Mouse (Mus musculus): ENCODE data around the gene Cdon. TPM values are rescaled to one million over a fixed set of nuclear protein-coding genes. Genes with fewer than 3 reads are reported as not detected.

The Cdon gene
- polyA plus RNA-seq, 1 experiment from 2014 or later, result 4.7 TPM

GRCm38 (mm10) chr9:35474104-35474724 lies 53.3 kb downstream of the Cdon start:
- Histone ChIP-seq H3K4me2 (no peak overlapping the region), H3K27ac (no peak overlapping the region), H3K36me3 (peaks cover 6% of the 10 kb centered on the region; the same call in 1 of the 2 replicates), H3K9ac (no peak overlapping the region), H3K4me1 (no peaks in the 10 kb centered on the region), H3K27me3 (no peaks in the 10 kb centered on the region), H3K9me3 (no peaks in the 10 kb centered on the region), H3K4me3 (no peak overlapping the region)
- no peak for ATAC-seq (ENCODE audit: borderline replicate concordance, extremely low read depth, low FRiP score, low TSS enrichment)
- 38% methylated on average over 10 of the region's 10 CpGs for WGBS

- 85% methylated on average over 7 of the region's 7 CpGs for WGBS
- Histone ChIP-seq H3K4me2 (no peak overlapping the region), H3K36me3 (peaks cover 6% of the 10 kb centered on the region; the same call in 1 of the 2 replicates), H3K9me3 (no peaks in the 10 kb centered on the region), H3K4me3 (no peak overlapping the region), H3K9ac (no peak overlapping the region), H3K4me1 (no peaks in the 10 kb centered on the region), H3K27ac (no peak overlapping the region), H3K27me3 (no peaks in the 10 kb centered on the region)
- ATAC-seq (ENCODE audit: borderline replicate concordance, extremely low read depth, low FRiP score, low TSS enrichment), result no peak
These were observed 54.5 kb downstream of the Cdon start for GRCm38 (mm10) chr9:35475394-35475793.

- no peak for ATAC-seq (ENCODE audit: borderline replicate concordance, extremely low read depth, low FRiP score, low TSS enrichment)
- WGBS, result 89% methylated on average over 6 of the region's 6 CpGs
- Histone ChIP-seq H3K4me3 (no peak overlapping the region), H3K9me3 (no peaks in the 10 kb centered on the region), H3K27ac (no peak overlapping the region), H3K4me1 (no peaks in the 10 kb centered on the region), H3K4me2 (no peak overlapping the region), H3K9ac (no peak overlapping the region), H3K36me3 (peaks cover 6% of the 10 kb centered on the region; the same call in 1 of the 2 replicates), H3K27me3 (no peaks in the 10 kb centered on the region)
These were observed 58.5 kb downstream of the Cdon start for GRCm38 (mm10) chr9:35479456-35479855.

- Histone ChIP-seq H3K4me1 (no peaks in the 10 kb centered on the region), H3K27ac (no peak overlapping the region), H3K9me3 (no peaks in the 10 kb centered on the region), H3K4me3 (no peak overlapping the region), H3K36me3 (peaks cover 7% of the 10 kb centered on the region; the same call in 1 of the 2 replicates), H3K4me2 (no peak overlapping the region), H3K27me3 (no peaks in the 10 kb centered on the region), H3K9ac (no peak overlapping the region)
- 55% methylated on average over 13 of the region's 13 CpGs for WGBS
- ATAC-seq (ENCODE audit: borderline replicate concordance, extremely low read depth, low FRiP score, low TSS enrichment), result no peak
These were observed 61.3 kb downstream of the Cdon start for GRCm38 (mm10) chr9:35482014-35482898.

GRCm38 (mm10) chr9:35483949-35484348 lies 63.0 kb downstream of the Cdon start:
- Histone ChIP-seq H3K36me3 (peaks cover 4% of the 10 kb centered on the region; the same call in 1 of the 2 replicates), H3K9ac (no peak overlapping the region), H3K9me3 (no peaks in the 10 kb centered on the region), H3K4me1 (no peaks in the 10 kb centered on the region), H3K27ac (no peak overlapping the region), H3K4me2 (no peak overlapping the region), H3K27me3 (no peaks in the 10 kb centered on the region), H3K4me3 (no peak overlapping the region)
- WGBS, result 78% methylated on average over 3 of the region's 3 CpGs
- no peak for ATAC-seq (ENCODE audit: borderline replicate concordance, extremely low read depth, low FRiP score, low TSS enrichment)

- ATAC-seq (ENCODE audit: borderline replicate concordance, extremely low read depth, low FRiP score, low TSS enrichment), result no peak
- H3K27me3 ChIP-seq, result no peaks in the 10 kb centered on the region
- H3K4me2 ChIP-seq, result no peak overlapping the region
- no peaks in the 10 kb centered on the region for H3K9me3 ChIP-seq
- no peak overlapping the region for H3K4me3 ChIP-seq
- no peak overlapping the region for H3K9ac ChIP-seq
- no peak overlapping the region for H3K27ac ChIP-seq
- H3K4me1 ChIP-seq, result no peaks in the 10 kb centered on the region
- H3K36me3 ChIP-seq, result peaks cover 4% of the 10 kb centered on the region; the same call in 1 of the 2 replicates
- 78% methylated on average over 13 of the region's 13 CpGs for WGBS
These were observed 65.7 kb downstream of the Cdon start for GRCm38 (mm10) chr9:35486616-35487015.

- H3K36me3 ChIP-seq, result peaks cover 4% of the 10 kb centered on the region; the same call in 1 of the 2 replicates
- no peaks in the 10 kb centered on the region for H3K9me3 ChIP-seq
- H3K4me2 ChIP-seq, result no peak overlapping the region
- H3K27ac ChIP-seq, result no peak overlapping the region
- no peak overlapping the region for H3K9ac ChIP-seq
- no peak for ATAC-seq (ENCODE audit: borderline replicate concordance, extremely low read depth, low FRiP score, low TSS enrichment)
- H3K27me3 ChIP-seq, result no peaks in the 10 kb centered on the region
- 90% methylated on average over 4 of the region's 4 CpGs for WGBS
- H3K4me1 ChIP-seq, result no peaks in the 10 kb centered on the region
- H3K4me3 ChIP-seq, result no peak overlapping the region
These were observed 67.6 kb downstream of the Cdon start for GRCm38 (mm10) chr9:35488496-35488895.

- ATAC-seq (ENCODE audit: borderline replicate concordance, extremely low read depth, low FRiP score, low TSS enrichment), result no peak
- Histone ChIP-seq H3K4me3 (no peak overlapping the region), H3K9me3 (no peaks in the 10 kb centered on the region), H3K4me2 (no peak overlapping the region), H3K27ac (no peak overlapping the region), H3K9ac (no peak overlapping the region), H3K27me3 (no peaks in the 10 kb centered on the region), H3K36me3 (peaks cover 4% of the 10 kb centered on the region; the same call in 1 of the 2 replicates), H3K4me1 (no peaks in the 10 kb centered on the region)
- 82% methylated on average over 11 of the region's 11 CpGs for WGBS
These were observed 70.4 kb downstream of the Cdon start for GRCm38 (mm10) chr9:35491109-35491866.

- H3K36me3 ChIP-seq, result no peaks in the 10 kb centered on the region
- peak; percentile 46; the same call in 1 of the 2 replicates for ATAC-seq (ENCODE audit: borderline replicate concordance, extremely low read depth, low FRiP score, low TSS enrichment)
- no peak overlapping the region for H3K4me2 ChIP-seq
- H3K9me3 ChIP-seq, result no peaks in the 10 kb centered on the region
- H3K27me3 ChIP-seq, result no peaks in the 10 kb centered on the region
- H3K9ac ChIP-seq, result no peak overlapping the region
- no peak overlapping the region for H3K4me3 ChIP-seq
- peak overlapping the region; percentile 32; the same call in 1 of the 2 replicates for H3K27ac ChIP-seq
- WGBS, result 54% methylated on average over 7 of the region's 7 CpGs
- H3K4me1 ChIP-seq, result no peaks in the 10 kb centered on the region
These were observed 72.3 kb downstream of the Cdon start for GRCm38 (mm10) chr9:35493033-35493732.

GRCm38 (mm10) chr9:35493733-35494092 lies 72.8 kb downstream of the Cdon start:
- no peak overlapping the region for H3K4me3 ChIP-seq
- H3K36me3 ChIP-seq, result no peaks in the 10 kb centered on the region
- H3K9me3 ChIP-seq, result no peaks in the 10 kb centered on the region
- H3K27ac ChIP-seq, result peak overlapping the region; percentile 32; the same call in 1 of the 2 replicates
- H3K9ac ChIP-seq, result no peak overlapping the region
- ATAC-seq (ENCODE audit: borderline replicate concordance, extremely low read depth, low FRiP score, low TSS enrichment), result no peak
- 50% methylated on average over 4 of the region's 4 CpGs for WGBS
- no peaks in the 10 kb centered on the region for H3K27me3 ChIP-seq
- H3K4me1 ChIP-seq, result no peaks in the 10 kb centered on the region
- no peak overlapping the region for H3K4me2 ChIP-seq

- no peak for ATAC-seq (ENCODE audit: borderline replicate concordance, extremely low read depth, low FRiP score, low TSS enrichment)
- no peaks in the 10 kb centered on the region for H3K27me3 ChIP-seq
- no peak overlapping the region for H3K4me3 ChIP-seq
- H3K4me2 ChIP-seq, result no peak overlapping the region
- H3K4me1 ChIP-seq, result no peaks in the 10 kb centered on the region
- H3K27ac ChIP-seq, result no peak overlapping the region
- no peak overlapping the region for H3K9ac ChIP-seq
- no peaks in the 10 kb centered on the region for H3K9me3 ChIP-seq
- no peaks in the 10 kb centered on the region for H3K36me3 ChIP-seq
- WGBS, result 54% methylated on average over 4 of the region's 4 CpGs
These were observed 74.0 kb downstream of the Cdon start for GRCm38 (mm10) chr9:35494937-35495336.

Measured in lung, embryonic 15.5 days (tissue).